Mouse (Mus musculus) ES-E14 (cell line): Measurements from ENCODE around the gene Fancd2.

Experiments
- HCFC1 ChIP-seq: IDR thresholded peaks from 2 replicates; pipeline ENCODE4 v1.6.1; 2012; ENCODE audit warnings: low read length, inconsistent platforms, borderline replicate concordance; ENCODE audit not compliant: insufficient read depth
- MAFK ChIP-seq: IDR thresholded peaks from 2 replicates; pipeline ENCODE4 v1.6.1; 2014; ENCODE audit warnings: mild to moderate bottlenecking, low read depth, low read length, inconsistent platforms; ENCODE audit not compliant: insufficient read depth
- ZC3H11A ChIP-seq: IDR thresholded peaks from 2 replicates; pipeline ENCODE4 v1.6.1; 2012; ENCODE audit warnings: low read depth, mild to moderate bottlenecking, inconsistent platforms, low read length, borderline replicate concordance
- ZNF384 ChIP-seq: IDR thresholded peaks from 2 replicates; pipeline ENCODE4 v1.6.1; 2012; ENCODE audit warnings: low read depth, low read length, inconsistent platforms

DNA sequence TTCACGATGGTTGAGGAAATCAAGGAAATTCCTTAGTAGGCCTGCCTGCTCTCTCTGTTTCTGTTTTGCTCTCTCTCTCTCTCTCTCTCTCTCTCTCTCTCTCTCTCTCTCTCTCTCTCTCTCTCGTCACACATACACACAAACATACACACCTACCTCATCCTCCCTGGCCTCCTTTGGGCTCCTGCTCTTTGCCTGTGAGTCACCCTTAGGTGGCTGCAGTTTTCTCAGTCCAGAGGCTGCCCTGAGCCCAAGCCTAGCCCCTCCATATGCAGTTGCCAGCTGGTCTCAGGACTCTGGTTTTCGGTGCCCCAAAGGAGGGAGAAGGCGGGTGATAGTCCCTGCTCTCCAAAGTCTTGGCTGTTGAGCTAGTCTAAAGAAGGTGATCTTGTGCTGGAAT, 111.5 kb downstream of the Fancd2 start:
- no peak for TF ChIP-seq ZC3H11A
- TF ChIP-seq HCFC1, result no peak
- no peak for TF ChIP-seq MAFK
- no peak for TF ChIP-seq ZNF384
